ENCODE assay signal across 9 mouse cellular contexts in genomic region chr10:128938457-128938856, GRCm38 (mm10). TPM values are rescaled to one million over a fixed set of nuclear protein-coding genes. Genes with fewer than 3 reads are reported as not detected.
DNase-seq lines count a peak whose midpoint lies in the region; ATAC-seq and TF ChIP-seq lines count a peak whose summit lies in the region.
"Had no signal": no experiment of that assay in that cellular context is flagged by ENCODE, and none has a peak within 500 bp of the region (broad histone marks: within the 10 kb centered on the region; RNA-seq: fewer than 3 reads in every experiment).

No protein-coding gene starts in this region.

- H3K4me1 ChIP-seq in kidney, embryonic 15.5 days: peaks cover 11% of the 10 kb centered on the region
- peaks cover 9% of the 10 kb centered on the region for H3K4me1 ChIP-seq in lung, adult 2 months (ENCODE audit: control insufficient read depth, insufficient read depth, low read length)
- H3K4me1 ChIP-seq in forebrain, embryonic 12.5 days: peaks cover 10% of the 10 kb centered on the region

- no peak overlapping the region for H3K4me2 ChIP-seq in kidney, embryonic 15.5 days
- H3K4me2 ChIP-seq in forebrain, embryonic 12.5 days: no peak overlapping the region

- TF ChIP-seq POLR2A in lung, adult 2 months (IDR thresholded peaks at IDR 0.05; ENCODE audit: borderline replicate concordance, extremely low read depth, low read depth, low read length): no peak

- H3K9ac ChIP-seq in kidney, embryonic 15.5 days: no peak overlapping the region
- H3K9ac ChIP-seq in forebrain, embryonic 12.5 days: no peak overlapping the region

- no peak overlapping the region for H3K4me3 ChIP-seq in kidney, embryonic 15.5 days (replicated peaks)
- H3K4me3 ChIP-seq in lung, adult 2 months (replicated peaks; ENCODE audit: extremely low read depth, low read depth, low read length): no peak overlapping the region
- H3K4me3 ChIP-seq in forebrain, embryonic 12.5 days (replicated peaks): no peak overlapping the region
- H3K4me3 ChIP-seq: left cerebral cortex, adult 2 months had no signal

- H3K27me3 ChIP-seq in kidney, embryonic 15.5 days: peaks cover 34% of the 10 kb centered on the region
- H3K27me3 ChIP-seq in forebrain, embryonic 12.5 days: peaks cover 37% of the 10 kb centered on the region

- DNase-seq in kidney, adult 11 months: peak; percentile 92
- peak; percentile 96 for DNase-seq in brain, adult 2 months (ENCODE audit: low read depth, low spot score)
- DNase-seq in gastrocnemius, postnatal 14 days: peak; percentile 93
- peak; percentile 70 for DNase-seq in lung, adult 2 months
- no peak for DNase-seq in thymus, adult 18-20 months
- DNase-seq in T-cell, adult 2 months (ENCODE audit: low spot score): no peak

- no peaks in the 10 kb centered on the region for H3K36me3 ChIP-seq in kidney, embryonic 15.5 days
- H3K36me3 ChIP-seq in forebrain, embryonic 12.5 days (replicated peaks): no peaks in the 10 kb centered on the region

- ATAC-seq in kidney, embryonic 15.5 days (replicated peaks; ENCODE audit: low FRiP score): no peak
- no peak for ATAC-seq in forebrain, embryonic 12.5 days (ENCODE audit: low FRiP score)

- intact Hi-C loops in gastrocnemius, postnatal 14 days (cut with DNase I; ENCODE audit: low total_unique reads): no loop called here

- TF ChIP-seq CTCF in lung, adult 2 months (IDR thresholded peaks at IDR 0.05; ENCODE audit: insufficient read depth, low read length): no peak

- whole genome bisulfite sequencing in kidney, embryonic 15.5 days: 85% methylated on average over 9 of the region's 9 CpGs
- 70% methylated on average over 9 of the region's 9 CpGs for WGBS in lung, adult 2 months
- WGBS in forebrain, embryonic 12.5 days: 85% methylated on average over 9 of the region's 9 CpGs

- H3K9me3 ChIP-seq in kidney, embryonic 15.5 days (replicated peaks): no peaks in the 10 kb centered on the region
- H3K9me3 ChIP-seq in forebrain, embryonic 12.5 days: no peaks in the 10 kb centered on the region

- no peak overlapping the region for H3K27ac ChIP-seq in kidney, embryonic 15.5 days
- no peak overlapping the region for H3K27ac ChIP-seq in forebrain, embryonic 12.5 days
- H3K27ac ChIP-seq: left cerebral cortex, adult 2 months had no signal

RNA-seq across cellular contexts. Expression of gene Itga7, which starts 4.8 kb away (rescaled TPM):
- 3.6 and 4.2 TPM in 2 replicates for polyA plus RNA-seq in kidney, embryonic 15.5 days (2015; fragmentation: Nextera tagmentation; extraction: Ambion mirVana)
- total RNA-seq in gastrocnemius, postnatal 14 days (2021): 10 to 100 TPM; 88.7 to 94.7 TPM
- polyA plus RNA-seq in lung, adult 2 months (2012; rRNA removed): 31.5 and 37.6 TPM in 2 replicates
- polyA plus RNA-seq in forebrain, embryonic 12.5 days (2016; fragmentation: Nextera tagmentation; extraction: Ambion mirVana): 0.46 and 0.73 TPM in 2 replicates

RNA-seq across cellular contexts. Expression of gene Bloc1s1, which starts 14.6 kb away (rescaled TPM):
- polyA plus RNA-seq in kidney, embryonic 15.5 days (2015; fragmentation: Nextera tagmentation; extraction: Ambion mirVana): 220 and 231 TPM in 2 replicates
- 100 to 1,000 TPM; 174 to 181 TPM for total RNA-seq in gastrocnemius, postnatal 14 days (2021)
- polyA plus RNA-seq in lung, adult 2 months (2012; rRNA removed): 171 and 192 TPM in 2 replicates
- polyA plus RNA-seq in forebrain, embryonic 12.5 days (2016; fragmentation: Nextera tagmentation; extraction: Ambion mirVana): 183 and 188 TPM in 2 replicates

RNA-seq across cellular contexts. Expression of gene Rdh5, which starts 15.8 kb away (rescaled TPM):
- polyA plus RNA-seq in kidney, embryonic 15.5 days (2015; fragmentation: Nextera tagmentation; extraction: Ambion mirVana): 15.3 and 18.8 TPM in 2 replicates
- 1 to 10 TPM; 5.6 to 7.7 TPM for total RNA-seq in gastrocnemius, postnatal 14 days (2021)
- polyA plus RNA-seq in lung, adult 2 months (2012; rRNA removed): 20.1 and 20.3 TPM in 2 replicates
- 11.3 and 13.3 TPM in 2 replicates for polyA plus RNA-seq in forebrain, embryonic 12.5 days (2016; fragmentation: Nextera tagmentation; extraction: Ambion mirVana)

RNA-seq across cellular contexts. Expression of gene Mettl7b, which starts 22.3 kb away (rescaled TPM):
- 5.6 and 6.4 TPM in 2 replicates for polyA plus RNA-seq in kidney, embryonic 15.5 days (2015; fragmentation: Nextera tagmentation; extraction: Ambion mirVana)
- total RNA-seq in gastrocnemius, postnatal 14 days (2021): under 1 TPM in 1 of 2 experiments, not detected in 1; 0.16 TPM
- polyA plus RNA-seq in lung, adult 2 months (2012; rRNA removed): 0.66 and 0.77 TPM in 2 replicates
- not detected in 2 replicates for polyA plus RNA-seq in forebrain, embryonic 12.5 days (2016; fragmentation: Nextera tagmentation; extraction: Ambion mirVana)
- total RNA-seq: left cerebral cortex, adult 2 months had no signal

RNA-seq across cellular contexts. Expression of gene Cd63, which starts 37.7 kb away (rescaled TPM):
- 671 and 731 TPM in 2 replicates for polyA plus RNA-seq in kidney, embryonic 15.5 days (2015; fragmentation: Nextera tagmentation; extraction: Ambion mirVana)
- total RNA-seq in gastrocnemius, postnatal 14 days (2021): 100 to 1,000 TPM; 121 to 151 TPM
- polyA plus RNA-seq in lung, adult 2 months (2012; rRNA removed): 110 and 132 TPM in 2 replicates
- polyA plus RNA-seq in forebrain, embryonic 12.5 days (2016; fragmentation: Nextera tagmentation; extraction: Ambion mirVana): 129 and 160 TPM in 2 replicates

Comparison
In these comparisons a context has a peak if more than half of its experiments do, and no peak if none do; other contexts are left out.
1. DNase-seq: peak in kidney, adult 11 months (single experiment), brain, adult 2 months (single experiment), gastrocnemius, postnatal 14 days (single experiment) and lung, adult 2 months (single experiment); none in thymus, adult 18-20 months (0 of 2) and T-cell, adult 2 months (single experiment).